Mouse (Mus musculus) heart, postnatal 4 days (tissue): ENCODE results near the gene Pomt1. TPM values are rescaled to one million over a fixed set of nuclear protein-coding genes. Genes with fewer than 3 reads are reported as not detected.
A peak's percentile ranks its signal among the peaks of the same experiment; 100 is the strongest.

ENCODE experiments used
- DNase-seq: peaks from one replicate; pipeline ENCODE4 v3.0.0; 2021
- total RNA-seq, 2 experiments: library from RNA; stranded (reverse); gene quantifications; 2 replicates each; pipeline ENCODE4 v1.2.3; 2021

Gene Pomt1
- total RNA-seq: 10 to 100 TPM; 18.0 to 19.1 TPM

- peak; percentile 93 for DNase-seq
These were observed at the start of gene Pomt1 for GRCm38 (mm10) chr2:32235886-32236759. Gene Pomt1, plus strand, starts transcription at chr2:32236590.

GRCm38 (mm10) chr2:32187019-32187551, 49.3 kb upstream of the Pomt1 start:
- no peak for DNase-seq

- DNase-seq: no peak
These were observed 48.7 kb upstream of the Pomt1 start for GRCm38 (mm10) chr2:32187649-32188048.

GRCm38 (mm10) chr2:32189060-32189681, 47.2 kb upstream of the Pomt1 start:
- no peak for DNase-seq

DNA sequence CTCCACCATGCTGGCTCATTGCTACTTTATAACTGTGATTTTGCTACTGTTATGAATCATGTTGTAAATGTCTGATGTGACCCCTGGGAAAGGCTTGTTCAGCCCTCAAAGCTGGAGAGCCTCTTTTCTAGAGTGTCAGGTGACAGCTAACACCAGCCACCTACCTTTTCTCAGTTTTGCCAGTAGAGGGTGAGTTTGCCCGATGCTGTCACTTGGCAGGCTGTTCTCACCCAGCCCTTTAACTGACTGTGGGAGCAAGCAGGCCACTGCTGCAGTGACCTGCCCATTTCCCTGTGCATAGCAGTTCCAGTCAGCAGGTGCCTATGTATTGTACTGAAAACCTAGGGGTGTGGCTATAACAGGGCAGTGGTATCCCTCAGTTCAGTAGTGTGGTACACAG, 45.8 kb upstream of the Pomt1 start:
- no peak for DNase-seq

- peak; percentile 81 for DNase-seq
These were observed 44.4 kb upstream of the Pomt1 start for GRCm38 (mm10) chr2:32191872-32192507.

DNA sequence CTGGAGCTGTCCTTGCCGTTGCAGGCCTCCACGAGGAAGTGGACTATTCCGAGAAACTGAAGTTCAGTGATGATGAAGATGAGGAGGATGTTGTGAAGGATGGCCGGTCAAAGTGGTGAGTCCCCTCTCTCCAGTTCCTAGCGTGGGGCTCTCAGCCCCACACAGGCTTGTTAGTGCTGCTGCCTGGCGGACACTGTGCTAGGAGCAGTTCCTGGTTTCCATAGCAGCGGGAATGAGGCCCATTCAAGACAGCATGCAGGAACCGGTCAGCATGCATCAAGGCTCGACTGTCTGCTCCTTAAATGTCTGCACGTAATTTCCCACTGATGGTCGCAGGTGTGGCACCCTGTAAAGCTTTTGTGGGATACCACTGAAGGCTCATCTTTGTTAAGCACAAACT, 37.4 kb upstream of the Pomt1 start:
- no peak for DNase-seq

DNA sequence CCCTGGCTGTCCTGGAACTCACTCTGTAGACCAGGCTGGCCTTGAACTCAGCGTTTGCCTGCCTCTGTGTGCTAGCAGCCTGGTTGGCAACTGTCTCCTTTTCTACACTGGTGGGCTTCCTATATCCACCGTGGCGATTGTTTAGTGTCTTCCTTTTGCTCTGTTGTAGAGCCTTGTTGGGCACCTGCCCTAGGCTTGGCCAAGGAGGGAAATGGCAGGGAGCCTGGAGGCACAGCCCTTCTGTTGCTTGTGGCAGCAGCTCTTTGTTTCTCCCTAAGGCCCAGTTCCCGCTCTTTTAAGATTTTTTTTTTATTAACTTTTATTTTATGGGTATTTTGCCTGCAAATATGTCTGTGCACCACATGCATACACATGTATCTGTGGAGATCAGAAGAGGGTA, 36.4 kb upstream of the Pomt1 start:
- DNase-seq: no peak

GRCm38 (mm10) chr2:32200712-32201111, 35.7 kb upstream of the Pomt1 start:
- no peak for DNase-seq

DNA sequence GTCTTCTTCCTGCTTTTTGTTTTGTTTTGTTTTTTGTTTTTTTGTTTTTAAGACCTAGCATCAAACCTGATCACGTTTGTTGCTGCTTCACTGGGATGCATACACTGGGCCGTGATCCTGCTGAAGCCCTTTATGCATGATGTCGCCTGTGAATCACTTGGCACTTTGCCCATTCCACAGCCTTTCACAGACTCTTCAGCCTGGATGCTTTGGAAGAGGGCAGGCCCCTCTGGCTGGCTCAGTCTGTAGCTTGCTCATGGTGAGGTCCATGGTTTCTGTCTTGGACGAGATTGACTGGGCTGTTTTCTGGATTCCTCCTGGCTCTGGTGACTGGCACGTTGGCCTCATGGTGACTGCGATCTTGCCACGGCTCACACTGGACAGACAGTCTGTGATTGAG, 34.9 kb upstream of the Pomt1 start:
- DNase-seq: peak; percentile 37

DNA sequence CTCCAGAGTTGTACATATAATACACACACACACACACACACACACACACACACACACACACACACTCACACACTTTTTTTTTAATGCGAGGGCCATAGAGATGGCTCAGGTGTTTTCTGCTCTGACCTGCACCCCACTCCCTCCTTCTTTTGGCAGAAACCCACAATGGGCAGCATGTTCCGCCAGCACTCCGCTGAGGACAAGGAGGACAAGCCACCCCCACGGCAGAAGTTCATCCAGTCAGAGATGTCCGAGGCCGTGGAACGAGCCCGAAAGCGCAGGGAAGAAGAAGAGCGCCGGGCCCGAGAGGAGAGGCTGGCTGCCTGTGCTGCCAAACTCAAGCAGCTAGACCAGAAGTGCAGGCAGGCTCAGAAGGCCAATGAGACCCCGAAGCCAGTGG, 32.5 kb upstream of the Pomt1 start:
- DNase-seq: no peak

GRCm38 (mm10) chr2:32207682-32208081, 28.7 kb upstream of the Pomt1 start:
- DNase-seq: no peak

DNA sequence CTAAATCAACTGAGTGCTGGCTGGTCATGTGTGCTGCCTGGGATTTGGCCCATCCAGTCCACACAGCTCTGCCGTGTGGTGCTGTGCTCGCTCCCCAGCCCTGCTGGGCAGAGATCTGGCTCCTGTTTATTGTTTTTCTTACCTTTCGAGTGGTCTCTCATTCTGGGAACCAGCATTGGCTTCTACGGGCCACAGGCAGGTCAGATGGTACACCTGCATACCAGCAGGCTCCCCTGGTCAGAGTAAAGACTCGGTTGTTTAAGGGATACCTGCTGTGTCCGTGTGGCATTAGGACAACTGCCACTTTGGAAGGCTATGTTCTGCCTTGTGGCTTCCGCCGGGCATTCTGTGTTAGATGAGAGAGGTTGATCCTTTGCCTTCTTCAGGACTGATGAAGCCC, 24.7 kb upstream of the Pomt1 start:
- no peak for DNase-seq

- DNase-seq: peak; percentile 45
These were observed 23.4 kb upstream of the Pomt1 start for GRCm38 (mm10) chr2:32213000-32213399.

DNA sequence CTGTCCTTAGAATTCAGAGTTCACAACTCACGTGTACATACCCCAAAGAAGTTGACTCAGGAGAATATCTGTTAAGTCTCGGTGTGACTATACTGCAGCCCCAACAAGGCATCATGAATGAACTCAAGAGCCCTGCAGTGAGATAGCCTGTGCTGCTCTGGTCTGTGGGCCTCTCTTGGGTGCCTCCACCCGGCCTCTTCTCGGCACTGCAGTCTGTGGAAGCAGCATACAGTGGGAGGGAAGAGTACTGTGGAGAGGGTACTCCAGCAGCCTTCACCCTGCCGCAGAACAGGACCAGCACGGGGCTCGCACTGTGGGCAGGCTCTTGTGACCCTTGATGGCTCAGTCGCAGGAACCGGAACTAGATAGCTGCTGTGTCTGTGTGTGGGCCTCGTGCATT, 20.8 kb upstream of the Pomt1 start:
- DNase-seq: no peak

DNA sequence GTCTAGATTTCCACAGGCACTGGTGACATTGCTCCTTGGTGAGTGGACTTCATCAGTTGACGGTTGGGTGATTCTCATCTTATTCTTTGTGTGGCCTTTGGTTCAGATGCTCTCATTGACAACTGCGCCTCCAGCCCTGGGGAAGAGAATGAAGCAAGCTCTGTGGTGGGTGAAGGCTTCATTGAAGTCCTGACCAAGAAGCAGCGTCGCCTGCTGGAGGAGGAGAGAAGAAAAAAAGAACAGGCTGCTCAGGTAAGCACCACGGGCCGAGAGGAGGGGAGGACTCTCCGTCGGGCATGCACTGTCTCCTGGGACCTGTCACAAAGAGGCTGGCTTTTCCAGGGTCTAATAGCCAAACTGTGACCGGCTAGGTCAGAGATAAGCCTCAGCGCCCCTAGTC, 19.9 kb upstream of the Pomt1 start:
- DNase-seq: no peak

- DNase-seq: no peak
These were observed 18.7 kb upstream of the Pomt1 start for GRCm38 (mm10) chr2:32217656-32218055.

DNA sequence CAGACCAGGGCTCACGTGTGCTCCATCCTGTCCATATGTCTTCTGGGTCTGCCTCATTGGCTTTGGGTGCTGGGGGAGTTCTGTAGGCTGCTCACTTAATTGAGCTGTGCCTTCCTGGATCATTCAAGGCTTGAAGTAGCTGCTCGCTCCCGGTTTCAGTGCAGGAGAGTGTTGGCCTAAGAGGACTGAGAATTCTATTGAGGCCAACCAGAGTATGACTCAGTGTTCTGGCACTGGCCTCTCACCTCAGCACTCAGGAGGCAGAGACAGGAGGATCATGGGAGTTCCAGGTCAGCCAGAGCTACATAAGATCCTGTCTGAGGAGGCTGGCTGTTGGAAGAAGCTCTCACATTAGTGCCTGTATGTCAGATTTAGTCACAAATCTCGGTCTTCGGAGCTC, 18.3 kb upstream of the Pomt1 start:
- DNase-seq: no peak

DNA sequence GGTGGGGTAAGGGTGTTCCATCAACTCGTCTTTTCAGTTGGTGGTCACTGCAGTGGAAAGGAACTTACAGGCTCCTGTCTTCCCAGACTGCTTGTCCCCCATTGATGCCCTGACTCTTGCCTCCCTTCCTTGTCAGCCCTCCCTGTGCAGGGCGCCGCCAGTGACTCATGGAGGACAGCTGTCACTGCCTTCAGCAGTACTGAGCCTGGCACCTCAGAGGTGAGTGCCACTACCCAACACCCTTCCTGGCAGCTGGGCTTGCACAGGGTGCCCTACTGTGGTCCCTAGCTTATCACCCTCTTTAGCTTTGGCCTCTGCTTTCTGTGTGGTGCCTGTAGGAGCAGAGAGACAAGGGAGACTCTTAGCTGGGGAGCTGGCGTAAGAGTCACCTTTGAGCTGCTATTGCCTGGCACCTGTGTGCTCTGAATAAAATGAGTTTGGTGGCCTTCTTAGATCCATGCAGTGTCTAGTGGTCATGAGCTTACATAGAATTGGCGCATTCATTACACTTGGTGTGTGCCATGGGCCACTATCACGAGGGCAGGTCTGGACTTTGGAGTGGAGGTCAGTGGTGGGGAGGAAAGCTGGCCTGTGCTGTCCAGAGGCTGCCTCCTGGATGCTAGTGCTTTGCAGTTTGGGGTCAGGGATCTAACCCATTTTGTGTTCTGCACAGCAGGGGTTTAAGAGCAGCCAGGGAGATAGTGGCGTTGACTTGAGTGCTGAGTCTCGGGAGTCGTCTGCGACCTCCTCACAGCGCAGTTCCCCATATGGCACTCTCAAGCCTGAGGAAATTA, 17.7 kb upstream of the Pomt1 start:
- DNase-seq: no peak

GRCm38 (mm10) chr2:32219501-32219900, 16.9 kb upstream of the Pomt1 start:
- DNase-seq: no peak

GRCm38 (mm10) chr2:32220021-32220420, 16.4 kb upstream of the Pomt1 start:
- no peak for DNase-seq

GRCm38 (mm10) chr2:32220969-32221368, 15.4 kb upstream of the Pomt1 start:
- DNase-seq: no peak

- no peak for DNase-seq
These were observed 14.8 kb upstream of the Pomt1 start for GRCm38 (mm10) chr2:32221577-32221976.
